Comparison of ENCODE assay signal across 11 mouse cellular contexts in genomic region chr9:14612588-14612987, GRCm38 (mm10). TPM values are rescaled to one million over a fixed set of nuclear protein-coding genes. Genes with fewer than 3 reads are reported as not detected.
DNase-seq lines count a peak whose midpoint lies in the region; ATAC-seq and TF ChIP-seq lines count a peak whose summit lies in the region.
"Had no signal": no experiment of that assay in that cellular context is flagged by ENCODE, and none has a peak within 500 bp of the region (broad histone marks: within the 10 kb centered on the region; RNA-seq: fewer than 3 reads in every experiment).

No protein-coding gene starts in this region.

- ATAC-seq in lung, embryonic 15.5 days (ENCODE audit: borderline replicate concordance, extremely low read depth, low FRiP score, low TSS enrichment): no peak
- no peak for ATAC-seq in forebrain, embryonic 14.5 days
- no peak for ATAC-seq in limb, embryonic 13.5 days (ENCODE audit: low FRiP score, low read depth)
- no peak for ATAC-seq in cerebellum, adult (ENCODE audit: insufficient number of reproducible peaks, low FRiP score, low TSS enrichment)

- H3K4me1 ChIP-seq in lung, embryonic 15.5 days: peaks cover 56% of the 10 kb centered on the region
- H3K4me1 ChIP-seq in forebrain, embryonic 14.5 days (ENCODE audit: control insufficient read depth, insufficient read depth, low read length): peaks cover 30% of the 10 kb centered on the region
- H3K4me1 ChIP-seq in limb, embryonic 13.5 days: peaks cover 63% of the 10 kb centered on the region
- peaks cover 19% of the 10 kb centered on the region for H3K4me1 ChIP-seq in olfactory bulb, adult 2 months (ENCODE audit: control insufficient read depth, insufficient read depth, low read length)

- TF ChIP-seq CTCF in olfactory bulb, adult 2 months (IDR thresholded peaks at IDR 0.05; ENCODE audit: insufficient read depth, low read depth, low read length): no peak

- 0 out of 2 replicates have a peak overlapping the region, but pooled peaks have one; percentile 13 for H3K9ac ChIP-seq in lung, embryonic 15.5 days
- H3K9ac ChIP-seq in forebrain, embryonic 14.5 days (ENCODE audit: low read length): peak overlapping the region; percentile 95
- peak overlapping the region; percentile 99 for H3K9ac ChIP-seq in limb, embryonic 13.5 days

- no peaks in the 10 kb centered on the region for H3K9me3 ChIP-seq in lung, embryonic 15.5 days
- no peaks in the 10 kb centered on the region for H3K9me3 ChIP-seq in forebrain, embryonic 14.5 days (replicated peaks; ENCODE audit: control insufficient read depth, low read length)
- no peaks in the 10 kb centered on the region for H3K9me3 ChIP-seq in limb, embryonic 13.5 days

- DNase-seq in lung, adult 18-20 months: no peak
- DNase-seq in forebrain, embryonic 14.5 days (ENCODE audit: low spot score): no peak
- no peak for DNase-seq in ovary, adult 18-20 months (ENCODE audit: low spot score)
- DNase-seq in thymus, postnatal 25 days: no peak
- DNase-seq: cerebellum, adult 18-20 months; gastrocnemius, postnatal 10 days had no signal

- H3K27me3 ChIP-seq in lung, embryonic 15.5 days: no peaks in the 10 kb centered on the region
- H3K27me3 ChIP-seq in forebrain, embryonic 14.5 days (replicated peaks; ENCODE audit: control insufficient read depth, insufficient read depth, low read length): no peaks in the 10 kb centered on the region
- H3K27me3 ChIP-seq in limb, embryonic 13.5 days: no peaks in the 10 kb centered on the region

- peak overlapping the region; percentile 81 for H3K4me3 ChIP-seq in lung, embryonic 15.5 days
- H3K4me3 ChIP-seq in forebrain, embryonic 14.5 days (ENCODE audit: low read depth, low read length): peak overlapping the region; percentile 72; the same call in 1 of the 2 replicates
- H3K4me3 ChIP-seq in limb, embryonic 13.5 days: peak overlapping the region; percentile 93
- peak overlapping the region; percentile 17; the same call in 1 of the 2 replicates for H3K4me3 ChIP-seq in olfactory bulb, adult 2 months (ENCODE audit: insufficient read depth, low read depth, low read length)

- no peak overlapping the region for H3K27ac ChIP-seq in lung, embryonic 15.5 days
- no peak overlapping the region for H3K27ac ChIP-seq in forebrain, embryonic 14.5 days (ENCODE audit: low read depth, low read length)
- H3K27ac ChIP-seq in limb, embryonic 13.5 days: peak overlapping the region; percentile 96; the same call in 1 of the 2 replicates
- H3K27ac ChIP-seq in olfactory bulb, adult 2 months (ENCODE audit: insufficient read depth, low read depth, low read length): no peak overlapping the region; the same call in 1 of the 2 replicates
- H3K27ac ChIP-seq: macrophage had no signal

- TF ChIP-seq POLR2A in olfactory bulb, adult 2 months (IDR thresholded peaks at IDR 0.05; ENCODE audit: insufficient read depth, low read depth, low read length): no peak

- no peaks in the 10 kb centered on the region for H3K36me3 ChIP-seq in lung, embryonic 15.5 days
- H3K36me3 ChIP-seq in forebrain, embryonic 14.5 days (ENCODE audit: control insufficient read depth, insufficient read depth, low read length): no peaks in the 10 kb centered on the region
- H3K36me3 ChIP-seq in limb, embryonic 13.5 days: 0 out of 2 replicates have a peak, but pooled peaks cover 5% of the 10 kb centered on the region

- H3K4me2 ChIP-seq in lung, embryonic 15.5 days: peak overlapping the region; percentile 81
- peak overlapping the region; percentile 73 for H3K4me2 ChIP-seq in forebrain, embryonic 14.5 days (ENCODE audit: low read length)
- H3K4me2 ChIP-seq in limb, embryonic 13.5 days (replicated peaks): peak overlapping the region; percentile 82

RNA-seq across cellular contexts. Expression of gene Amotl1, which starts 32.3 kb away (rescaled TPM):
- 17.7 and 19.1 TPM in 2 replicates for polyA plus RNA-seq in lung, embryonic 15.5 days (2015; fragmentation: Nextera tagmentation; extraction: Ambion mirVana)
- polyA plus RNA-seq in forebrain, embryonic 14.5 days (2014; fragmentation: Nextera tagmentation; extraction: Ambion mirVana): 9.9 and 10.9 TPM in 2 replicates
- 33.3 and 35.3 TPM in 2 replicates for polyA plus RNA-seq in limb, embryonic 13.5 days (2015; fragmentation: Nextera tagmentation; extraction: Ambion mirVana)
- 84.9 TPM in 1 of 2 replicates, not detected in the other for polyA plus RNA-seq in olfactory bulb, adult 2 months (2012; ENCODE audit: insufficient read depth, insufficient read length, low replicate concordance, missing spikeins)

Comparison
In these comparisons a context has a peak if more than half of its experiments do, and no peak if none do; other contexts are left out.
1. H3K4me3 ChIP-seq: peak in every context shown above with its lines; median percentile 93 in limb, embryonic 13.5 days; 81 in lung, embryonic 15.5 days; 72 in forebrain, embryonic 14.5 days; 17 in olfactory bulb, adult 2 months.
2. H3K9ac ChIP-seq: peak in every context shown above with its lines; median percentile 99 in limb, embryonic 13.5 days; 95 in forebrain, embryonic 14.5 days; 13 in lung, embryonic 15.5 days.